Mouse (Mus musculus) embryonic facial prominence, embryonic 14.5 days (tissue): ENCODE data around the gene Fto. TPM values are rescaled to one million over a fixed set of nuclear protein-coding genes. Genes with fewer than 3 reads are reported as not detected.

Experiments
- ATAC-seq: fragments of 200-750 bp; cut with Nextera tagmentation; 2 replicates; pipeline ENCODE4 v1.8.0; 2017; ENCODE audit warnings: low read depth, moderate number of reproducible peaks, moderate TSS enrichment
- DNase-seq: peaks from one replicate; pipeline ENCODE4 v3.0.0-alpha.2; 2015; ENCODE audit warnings: low spot score
- H3K27ac ChIP-seq: fragments of 300-500 bp; sonication (generic); replicated peaks from 2 replicates; pipeline ENCODE4 v1.5.1; 2014; ENCODE audit warnings: low read depth, mild to moderate bottlenecking, low read length, moderate library complexity
- H3K27me3 ChIP-seq: fragments of 300-500 bp; sonication (generic); replicated peaks from 2 replicates; pipeline ENCODE4 v1.6.1; 2014; ENCODE audit warnings: low read length; ENCODE audit not compliant: control insufficient read depth, insufficient read depth
- H3K36me3 ChIP-seq: fragments of 300-500 bp; sonication (generic); 2 replicates; pipeline ENCODE4 v1.6.1; 2014; ENCODE audit warnings: low read length, mixed read lengths; ENCODE audit not compliant: control insufficient read depth, insufficient read depth
- H3K4me1 ChIP-seq: fragments of 300-500 bp; sonication (generic); 2 replicates; pipeline ENCODE4 v1.6.1; 2014; ENCODE audit warnings: antibody characterized with exemption, low read length; ENCODE audit not compliant: control insufficient read depth, insufficient read depth
- H3K4me2 ChIP-seq: fragments of 300-500 bp; sonication (generic); 2 replicates; pipeline ENCODE4 v1.6.1; 2014; ENCODE audit warnings: low read depth, mild to moderate bottlenecking, low read length, moderate library complexity, mixed read lengths
- H3K4me3 ChIP-seq: fragments of 300-500 bp; sonication (generic); 2 replicates; pipeline ENCODE4 v1.5.1; 2014; ENCODE audit warnings: low read depth, mild to moderate bottlenecking, low read length
- H3K9ac ChIP-seq: fragments of 300-500 bp; sonication (generic); 2 replicates; pipeline ENCODE4 v1.6.1; 2014; ENCODE audit warnings: low read depth, mild to moderate bottlenecking, low read length, moderate library complexity, mixed read lengths
- H3K9me3 ChIP-seq: fragments of 300-500 bp; sonication (generic); 2 replicates; pipeline ENCODE4 v1.6.1; 2016; ENCODE audit warnings: low read length; ENCODE audit not compliant: control insufficient read depth
- WGBS: fragments of 180-500 bp; shearing (Covaris S2); extraction: QIAGEN DNeasy Blood & Tissue Kit; methylation state at CpG from one replicate; pipeline ENCODE4 v1.1.7; 2014; 5-methylcytosine and 5-hydroxymethylcytosine counted together
- polyA plus RNA-seq: library from polyadenylated mRNA; unstranded; fragments of >200 nt; fragmentation: Nextera tagmentation; extraction: Ambion mirVana; gene quantifications from 2 replicates; pipeline ENCODE4 v1.2.1, GENCODE M21; 2014

The Fto gene
- polyA plus RNA-seq, 1 experiment from 2014 or later, result 107 TPM

DNA sequence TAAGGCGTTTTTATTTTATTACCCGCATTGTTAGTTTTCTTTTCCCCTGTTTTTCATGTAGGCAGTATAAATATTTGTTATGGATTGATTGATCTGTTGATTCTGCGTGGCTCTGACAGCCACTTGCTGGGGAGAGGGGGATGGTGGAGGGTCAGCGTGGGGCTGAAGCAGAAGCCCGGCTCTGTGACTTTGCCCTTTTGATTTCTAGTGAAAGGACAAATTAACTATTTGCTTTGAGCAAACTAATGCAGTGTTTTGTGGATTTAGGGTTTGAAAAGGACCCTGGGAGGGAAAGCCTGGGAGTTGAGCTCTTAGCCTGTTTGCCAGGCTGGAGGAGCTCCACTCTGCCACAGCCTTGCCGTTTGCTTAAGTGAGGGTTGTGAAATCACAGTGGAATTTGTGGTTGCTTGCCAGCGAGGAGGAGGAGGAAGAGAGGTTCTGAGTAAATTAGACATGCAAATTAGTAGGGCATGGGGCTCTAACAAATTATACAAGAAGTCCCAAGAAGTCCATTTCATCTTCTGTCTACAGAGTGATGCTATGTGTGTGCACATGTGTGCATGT lies 68.3 kb downstream of the Fto start:
- no peak overlapping the region for H3K27ac ChIP-seq
- DNase-seq (peak; percentile 77), ATAC-seq (0 out of 2 replicates have a peak, but pooled peaks have one; percentile 35)
- no peaks in the 10 kb centered on the region for H3K36me3 ChIP-seq
- H3K27me3 ChIP-seq, result no peaks in the 10 kb centered on the region
- no peak overlapping the region for H3K4me3 ChIP-seq
- no peak overlapping the region for H3K9ac ChIP-seq
- WGBS, result 19% methylated on average over 7 of the region's 7 CpGs
- H3K9me3 ChIP-seq, result no peaks in the 10 kb centered on the region
- no peak overlapping the region for H3K4me2 ChIP-seq
- H3K4me1 ChIP-seq, result peaks cover 46% of the 10 kb centered on the region

DNA sequence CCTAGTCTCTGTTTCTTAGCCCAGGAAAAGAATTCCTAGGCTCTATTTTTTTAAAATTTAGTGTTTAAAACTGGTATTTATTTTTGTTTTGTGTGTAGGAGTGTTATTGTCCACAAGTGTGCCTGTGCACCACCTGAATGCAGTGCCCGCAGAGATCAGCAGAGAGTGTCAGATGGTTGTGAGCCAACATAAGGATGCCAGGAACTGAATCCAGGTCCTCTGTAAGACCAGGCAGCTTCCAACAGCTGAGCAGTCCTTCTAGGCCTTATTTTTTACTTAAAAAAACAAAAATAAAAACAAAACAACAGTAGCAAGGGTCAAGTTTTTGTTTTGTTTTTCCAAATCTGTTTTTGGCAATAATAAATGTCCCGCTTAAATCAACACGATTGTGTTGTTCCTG lies 69.9 kb downstream of the Fto start:
- Histone ChIP-seq H3K27ac (no peak overlapping the region), H3K36me3 (no peaks in the 10 kb centered on the region), H3K4me1 (peaks cover 33% of the 10 kb centered on the region), H3K4me2 (no peak overlapping the region), H3K4me3 (no peak overlapping the region), H3K9me3 (no peaks in the 10 kb centered on the region), H3K27me3 (no peaks in the 10 kb centered on the region), H3K9ac (no peak overlapping the region)
- DNase-seq (no peak), ATAC-seq (no peak)
- 66% methylated on average over 3 of the region's 3 CpGs for WGBS

DNA sequence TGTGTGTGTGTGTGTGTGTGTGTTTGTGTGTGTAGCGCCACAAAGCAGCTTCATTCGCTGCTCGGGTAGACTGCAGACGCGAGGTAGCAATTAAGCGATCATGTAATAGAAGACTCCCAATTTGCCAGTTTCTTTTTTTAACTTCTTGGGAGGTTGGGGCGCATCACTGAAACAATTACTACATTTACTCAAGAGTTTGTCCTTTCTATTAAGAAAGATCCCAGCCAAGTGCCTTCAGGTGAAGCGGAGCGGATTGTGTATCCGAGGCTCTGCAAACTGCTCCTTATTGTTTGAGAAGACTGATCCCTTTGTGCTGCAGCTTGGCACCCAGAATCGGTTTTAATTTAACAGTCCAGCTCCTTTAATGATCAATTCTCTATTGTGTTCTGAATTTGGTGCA lies 70.5 kb downstream of the Fto start:
- Histone ChIP-seq H3K27ac (no peak overlapping the region), H3K27me3 (no peaks in the 10 kb centered on the region), H3K9ac (no peak overlapping the region), H3K36me3 (no peaks in the 10 kb centered on the region), H3K9me3 (no peaks in the 10 kb centered on the region), H3K4me2 (no peak overlapping the region), H3K4me3 (no peak overlapping the region), H3K4me1 (peaks cover 33% of the 10 kb centered on the region)
- 38% methylated on average over 11 of the region's 11 CpGs for WGBS
- peak; percentile 71 for DNase-seq
- ATAC-seq, result no peak

DNA sequence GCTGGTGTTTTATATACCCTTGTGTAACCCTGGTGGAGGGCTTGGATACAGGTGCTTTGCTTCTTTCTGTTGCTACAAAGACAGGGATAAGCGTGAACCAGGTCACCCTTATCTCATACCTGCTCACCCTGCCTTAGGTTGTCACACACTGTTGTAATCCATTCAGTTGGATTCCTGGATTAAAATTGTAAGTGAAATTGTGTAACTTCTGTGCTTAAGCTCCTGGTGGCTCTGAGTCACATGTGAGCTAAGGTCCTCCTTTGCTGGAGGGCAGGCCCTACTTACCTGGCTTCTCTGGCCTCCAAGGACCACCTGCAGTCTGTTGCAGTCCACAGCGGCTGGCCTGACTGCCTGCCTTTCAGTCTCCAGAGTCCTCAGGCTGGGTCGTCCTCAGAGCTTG lies 71.1 kb downstream of the Fto start:
- WGBS, result 81% methylated on average over 3 of the region's 3 CpGs
- ATAC-seq (no peak), DNase-seq (no peak)
- Histone ChIP-seq H3K36me3 (no peaks in the 10 kb centered on the region), H3K9ac (no peak overlapping the region), H3K9me3 (no peaks in the 10 kb centered on the region), H3K4me3 (no peak overlapping the region), H3K27me3 (no peaks in the 10 kb centered on the region), H3K27ac (no peak overlapping the region), H3K4me1 (peaks cover 38% of the 10 kb centered on the region), H3K4me2 (no peak overlapping the region)

DNA sequence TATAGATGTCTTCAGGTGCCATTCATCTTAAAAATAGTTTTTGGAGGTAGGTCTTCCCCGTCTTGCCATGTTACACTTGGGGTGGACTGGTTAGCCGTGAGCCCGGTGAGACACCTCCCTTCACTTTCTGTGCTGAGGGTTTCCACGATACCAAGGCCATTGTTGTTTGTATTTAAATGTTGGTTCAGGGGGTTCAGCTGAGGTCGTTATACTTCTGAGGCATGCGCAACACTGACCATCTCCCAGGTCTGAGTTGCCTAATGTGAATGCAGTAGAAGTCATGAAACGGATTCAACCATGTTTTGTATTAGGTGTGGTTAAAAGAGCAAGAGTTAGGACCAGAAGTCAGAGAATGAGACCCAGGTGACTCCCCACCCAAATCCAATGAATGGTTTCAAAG lies 72.5 kb downstream of the Fto start:
- Histone ChIP-seq H3K4me3 (no peak overlapping the region), H3K36me3 (no peaks in the 10 kb centered on the region), H3K27ac (no peak overlapping the region), H3K27me3 (no peaks in the 10 kb centered on the region), H3K4me2 (no peak overlapping the region), H3K4me1 (peaks cover 38% of the 10 kb centered on the region), H3K9me3 (no peaks in the 10 kb centered on the region), H3K9ac (no peak overlapping the region)
- 93% methylated on average over 7 of the region's 7 CpGs for WGBS
- no peak for ATAC-seq
- no peak for DNase-seq

DNA sequence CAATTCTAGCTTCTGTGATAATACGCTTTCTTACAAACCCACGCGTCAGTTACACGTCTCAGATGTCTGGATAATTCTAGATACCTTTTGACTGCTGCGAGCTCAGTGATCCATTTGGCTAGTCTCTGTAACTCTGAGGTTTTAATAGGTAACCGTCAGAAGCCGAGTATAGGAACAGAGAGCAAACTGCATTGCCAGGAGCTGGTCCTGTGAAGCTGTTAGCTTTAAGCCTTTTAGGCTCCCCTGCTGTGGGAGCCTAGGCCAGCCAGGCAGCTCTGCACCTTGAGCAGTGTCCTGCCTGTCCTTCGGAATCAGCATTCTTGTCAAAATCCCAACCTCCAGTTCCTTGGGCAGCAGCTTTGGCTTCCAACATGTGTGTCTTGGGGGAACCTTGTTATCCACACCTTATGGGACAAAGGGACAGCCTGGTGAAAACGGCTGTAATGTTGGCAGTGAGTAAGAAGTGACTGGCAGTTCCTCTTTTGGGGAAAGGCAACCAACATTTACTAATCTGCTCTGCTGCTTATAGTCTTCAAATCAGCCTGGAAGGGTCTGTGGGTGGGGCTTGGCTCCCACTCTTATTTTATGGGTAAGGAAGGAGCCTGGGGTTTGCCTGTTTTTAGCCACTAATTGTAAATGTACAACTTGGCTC lies 77.2 kb downstream of the Fto start:
- Histone ChIP-seq H3K9me3 (no peaks in the 10 kb centered on the region), H3K9ac (no peak overlapping the region), H3K27ac (no peak overlapping the region), H3K4me1 (peaks cover 47% of the 10 kb centered on the region), H3K4me3 (no peak overlapping the region), H3K27me3 (no peaks in the 10 kb centered on the region), H3K4me2 (no peak overlapping the region), H3K36me3 (no peaks in the 10 kb centered on the region)
- DNase-seq (peak; percentile 63), ATAC-seq (no peak)
- WGBS, result 57% methylated on average over 9 of the region's 9 CpGs

DNA sequence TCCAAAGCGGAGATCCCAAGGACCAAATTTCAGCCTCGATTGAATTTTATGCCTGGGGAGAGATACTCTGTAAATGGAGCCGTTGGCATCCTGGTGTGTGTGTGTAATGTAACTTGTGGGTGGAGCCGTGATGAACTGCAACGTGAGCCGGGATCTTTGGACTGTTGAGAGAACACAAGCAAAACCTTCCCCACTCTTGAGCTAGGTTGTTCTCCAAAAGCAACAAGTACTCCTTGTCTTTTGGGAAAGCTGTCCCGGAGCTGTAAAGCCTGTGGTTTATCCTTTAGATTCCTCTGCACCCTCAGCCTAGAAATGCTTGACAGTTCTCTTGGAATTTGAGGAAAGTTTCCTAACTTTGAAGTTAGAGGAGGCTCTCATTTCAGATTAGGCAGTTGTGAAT lies 78.9 kb downstream of the Fto start:
- ATAC-seq (peak; percentile 57; the same call in 1 of the 2 replicates), DNase-seq (peak; percentile 83)
- Histone ChIP-seq H3K27me3 (no peaks in the 10 kb centered on the region), H3K36me3 (no peaks in the 10 kb centered on the region), H3K9me3 (no peaks in the 10 kb centered on the region), H3K4me3 (no peak overlapping the region), H3K27ac (peak overlapping the region; percentile 46; the same call in 1 of the 2 replicates), H3K4me2 (no peak overlapping the region; the same call in 1 of the 2 replicates), H3K9ac (no peak overlapping the region), H3K4me1 (peaks cover 49% of the 10 kb centered on the region)
- 23% methylated on average over 7 of the region's 7 CpGs for WGBS

DNA sequence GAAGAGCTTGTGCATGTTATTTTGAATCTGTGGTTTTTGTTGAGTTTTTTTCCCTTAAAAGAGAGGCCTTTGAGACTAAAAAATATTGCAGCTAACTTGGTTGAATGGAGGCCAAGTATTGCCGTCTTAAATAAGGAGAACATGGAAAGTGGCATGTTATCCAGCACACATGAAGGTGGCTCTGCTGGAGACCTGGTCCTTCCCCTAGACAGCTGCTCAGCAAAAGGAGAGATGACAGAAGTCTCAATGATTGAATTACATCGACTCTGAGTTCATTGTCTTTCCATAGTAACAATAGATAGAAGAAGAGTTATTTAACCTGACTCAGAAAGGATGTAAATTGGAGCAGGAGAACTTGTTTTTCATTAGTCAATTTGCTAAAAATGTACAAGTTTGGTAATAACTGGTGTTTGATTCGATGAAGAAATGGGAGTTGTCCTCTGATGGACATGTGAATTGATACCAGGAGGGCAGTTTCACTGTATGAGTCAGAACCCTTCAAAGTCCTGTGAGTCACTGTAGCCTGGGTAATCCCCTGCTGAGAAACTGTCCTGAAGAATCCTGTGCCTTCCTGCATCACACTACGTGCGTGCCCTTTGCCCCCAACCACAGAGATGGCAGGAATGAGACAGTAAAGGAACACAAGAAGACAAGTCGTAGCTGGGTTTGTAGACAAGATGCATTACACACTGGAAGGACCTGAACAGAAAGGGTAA lies 82.2 kb downstream of the Fto start:
- 68% methylated on average over 6 of the region's 6 CpGs for WGBS
- no peak overlapping the region for H3K9ac ChIP-seq
- H3K27ac ChIP-seq, result no peak overlapping the region
- no peak overlapping the region for H3K4me2 ChIP-seq
- no peaks in the 10 kb centered on the region for H3K27me3 ChIP-seq
- no peaks in the 10 kb centered on the region for H3K36me3 ChIP-seq
- no peaks in the 10 kb centered on the region for H3K9me3 ChIP-seq
- H3K4me1 ChIP-seq, result peaks cover 33% of the 10 kb centered on the region
- H3K4me3 ChIP-seq, result no peak overlapping the region
- ATAC-seq (no peak), DNase-seq (no peak)
